Mouse (Mus musculus): ENCODE data around the gene 4930512M02Rik. TPM values are rescaled to one million over a fixed set of nuclear protein-coding genes. Genes with fewer than 3 reads are reported as not detected.

The 4930512M02Rik gene
- polyA plus RNA-seq, 1 experiment from 2014 or later: not detected

GRCm38 (mm10) chr11:11558662-11559061 is 69.0 kb downstream of the 4930512M02Rik start:
- DNase-seq (ENCODE audit: low spot score) (peak; percentile 47), ATAC-seq (no peak)
- H3K4me1 ChIP-seq (ENCODE audit: insufficient read depth, low read depth, low read length): no peaks in the 10 kb centered on the region
- no peaks in the 10 kb centered on the region for H3K27me3 ChIP-seq (replicated peaks; ENCODE audit: insufficient read depth, low read length)
- H3K36me3 ChIP-seq (ENCODE audit: insufficient read depth, low read length): no peaks in the 10 kb centered on the region
- H3K9me3 ChIP-seq (ENCODE audit: low read length): no peaks in the 10 kb centered on the region
- H3K27ac ChIP-seq (ENCODE audit: low read length): no peak overlapping the region
- WGBS: 53% methylated on average over 3 of the region's 3 CpGs
- H3K4me3 ChIP-seq (ENCODE audit: low read depth, low read length): no peak overlapping the region
- no peak overlapping the region for H3K9ac ChIP-seq (replicated peaks; ENCODE audit: low read depth)
- TF ChIP-seq CTCF (IDR thresholded peaks at IDR 0.05) (no peak), EP300 (IDR thresholded peaks at IDR 0.05) (no peak)
- no peak overlapping the region for H3K4me2 ChIP-seq (replicated peaks; ENCODE audit: low read depth, low read length)

- ATAC-seq: no peak
- no peak for TF ChIP-seq EP300 (IDR thresholded peaks at IDR 0.05)
- TF ChIP-seq CTCF (IDR thresholded peaks at IDR 0.05): peak; percentile 78
- peak; percentile 51 for DNase-seq (ENCODE audit: low spot score)
Observed at GRCm38 (mm10) chr11:11557173-11557967, 70.3 kb downstream of the 4930512M02Rik start.

GRCm38 (mm10) chr11:11556186-11556585 is 71.4 kb downstream of the 4930512M02Rik start:
- DNase-seq (ENCODE audit: low spot score) (no peak), ATAC-seq (no peak)
- Histone ChIP-seq H3K9me3 (ENCODE audit: low read length) (no peaks in the 10 kb centered on the region), H3K4me3 (ENCODE audit: low read depth, low read length) (no peak overlapping the region), H3K9ac (replicated peaks; ENCODE audit: low read depth) (no peak overlapping the region), H3K4me1 (ENCODE audit: insufficient read depth, low read depth, low read length) (no peaks in the 10 kb centered on the region), H3K27ac (ENCODE audit: low read length) (no peak overlapping the region), H3K4me2 (replicated peaks; ENCODE audit: low read depth, low read length) (no peak overlapping the region), H3K36me3 (ENCODE audit: insufficient read depth, low read length) (no peaks in the 10 kb centered on the region), H3K27me3 (replicated peaks; ENCODE audit: insufficient read depth, low read length) (no peaks in the 10 kb centered on the region)
- TF ChIP-seq CTCF (IDR thresholded peaks at IDR 0.05) (no peak), EP300 (IDR thresholded peaks at IDR 0.05) (no peak)
- WGBS: 78% methylated on average over 1 of the region's 1 CpGs

More at GRCm38 (mm10) chr11:11557173-11557967, 70.3 kb downstream of the 4930512M02Rik start:
- 38% methylated on average over 11 of the region's 11 CpGs for WGBS
- H3K36me3 ChIP-seq (ENCODE audit: insufficient read depth, low read length): no peaks in the 10 kb centered on the region
- H3K27ac ChIP-seq (ENCODE audit: low read length): no peak overlapping the region
- no peaks in the 10 kb centered on the region for H3K27me3 ChIP-seq (replicated peaks; ENCODE audit: insufficient read depth, low read length)
- H3K4me2 ChIP-seq (replicated peaks; ENCODE audit: low read depth, low read length): no peak overlapping the region
- no peak overlapping the region for H3K9ac ChIP-seq (replicated peaks; ENCODE audit: low read depth)
- H3K4me1 ChIP-seq (ENCODE audit: insufficient read depth, low read depth, low read length): no peaks in the 10 kb centered on the region
- H3K9me3 ChIP-seq (ENCODE audit: low read length): no peaks in the 10 kb centered on the region
- H3K4me3 ChIP-seq (ENCODE audit: low read depth, low read length): no peak overlapping the region

- Histone ChIP-seq H3K9me3 (ENCODE audit: low read length) (no peaks in the 10 kb centered on the region), H3K27ac (ENCODE audit: low read length) (no peak overlapping the region), H3K4me2 (replicated peaks; ENCODE audit: low read depth, low read length) (no peak overlapping the region), H3K4me3 (ENCODE audit: low read depth, low read length) (no peak overlapping the region), H3K9ac (replicated peaks; ENCODE audit: low read depth) (no peak overlapping the region), H3K27me3 (replicated peaks; ENCODE audit: insufficient read depth, low read length) (no peaks in the 10 kb centered on the region), H3K36me3 (ENCODE audit: insufficient read depth, low read length) (no peaks in the 10 kb centered on the region), H3K4me1 (ENCODE audit: insufficient read depth, low read depth, low read length) (no peaks in the 10 kb centered on the region)
- DNase-seq (ENCODE audit: low spot score) (no peak), ATAC-seq (no peak)
- 60% methylated on average over 8 of the region's 8 CpGs for WGBS
- TF ChIP-seq EP300 (IDR thresholded peaks at IDR 0.05): no peak
- no peak for TF ChIP-seq CTCF (IDR thresholded peaks at IDR 0.05)
Observed at GRCm38 (mm10) chr11:11555563-11555962, 72.1 kb downstream of the 4930512M02Rik start.

GRCm38 (mm10) chr11:11547597-11548240 is 79.9 kb downstream of the 4930512M02Rik start:
- no peak for TF ChIP-seq CTCF (IDR thresholded peaks at IDR 0.05)
- no peak for TF ChIP-seq EP300 (IDR thresholded peaks at IDR 0.05)
- no peaks in the 10 kb centered on the region for H3K4me1 ChIP-seq (ENCODE audit: insufficient read depth, low read depth, low read length)
- ATAC-seq: no peak
- H3K4me3 ChIP-seq (ENCODE audit: low read depth, low read length): no peak overlapping the region
- no peaks in the 10 kb centered on the region for H3K27me3 ChIP-seq (replicated peaks; ENCODE audit: insufficient read depth, low read length)
- 49% methylated on average over 7 of the region's 7 CpGs for WGBS
- H3K9ac ChIP-seq (replicated peaks; ENCODE audit: low read depth): no peak overlapping the region
- no peak overlapping the region for H3K27ac ChIP-seq (ENCODE audit: low read length)
- H3K9me3 ChIP-seq (ENCODE audit: low read length): no peaks in the 10 kb centered on the region
- no peaks in the 10 kb centered on the region for H3K36me3 ChIP-seq (ENCODE audit: insufficient read depth, low read length)
- no peak overlapping the region for H3K4me2 ChIP-seq (replicated peaks; ENCODE audit: low read depth, low read length)
- DNase-seq (ENCODE audit: low spot score): no peak

GRCm38 (mm10) chr11:11546903-11547511 is 80.6 kb downstream of the 4930512M02Rik start:
- no peaks in the 10 kb centered on the region for H3K4me1 ChIP-seq (ENCODE audit: insufficient read depth, low read depth, low read length)
- H3K27ac ChIP-seq (ENCODE audit: low read length): no peak overlapping the region
- no peak overlapping the region for H3K4me3 ChIP-seq (ENCODE audit: low read depth, low read length)
- H3K9me3 ChIP-seq (ENCODE audit: low read length): no peaks in the 10 kb centered on the region
- no peak overlapping the region for H3K4me2 ChIP-seq (replicated peaks; ENCODE audit: low read depth, low read length)
- H3K27me3 ChIP-seq (replicated peaks; ENCODE audit: insufficient read depth, low read length): no peaks in the 10 kb centered on the region
- DNase-seq (ENCODE audit: low spot score) (no peak), ATAC-seq (no peak)
- H3K9ac ChIP-seq (replicated peaks; ENCODE audit: low read depth): no peak overlapping the region
- H3K36me3 ChIP-seq (ENCODE audit: insufficient read depth, low read length): no peaks in the 10 kb centered on the region
- WGBS: 76% methylated on average over 7 of the region's 7 CpGs
- TF ChIP-seq CTCF (IDR thresholded peaks at IDR 0.05) (no peak), EP300 (IDR thresholded peaks at IDR 0.05) (no peak)
